In genomic region chr9:97414876-97415668, GRCm38 (mm10) we compare ENCODE assay signal across 29 mouse cellular contexts. TPM values are rescaled to one million over a fixed set of nuclear protein-coding genes. Genes with fewer than 3 reads are reported as not detected.
DNase-seq lines count a peak whose midpoint lies in the region; ATAC-seq and TF ChIP-seq lines count a peak whose summit lies in the region.
"Had no signal": no experiment of that assay in that cellular context is flagged by ENCODE, and none has a peak within 500 bp of the region (broad histone marks: within the 10 kb centered on the region; RNA-seq: fewer than 3 reads in every experiment).

No protein-coding gene starts in this region.

- no peak overlapping the region for H3K27ac ChIP-seq in embryonic facial prominence, embryonic 14.5 days (replicated peaks; ENCODE audit: low read depth, low read length)
- H3K27ac ChIP-seq in embryonic facial prominence, embryonic 10.5 days (replicated peaks): no peak overlapping the region
- H3K27ac ChIP-seq in layer of hippocampus, adult 2 months: peak overlapping the region; percentile 36
- H3K27ac ChIP-seq: embryonic facial prominence, embryonic 12.5 days; heart, embryonic 13.5 days; hindbrain, embryonic 15.5 days had no signal

- no peak overlapping the region for H3K9ac ChIP-seq in embryonic facial prominence, embryonic 14.5 days (ENCODE audit: low read depth, low read length)
- H3K9ac ChIP-seq: embryonic facial prominence, embryonic 12.5 days; heart, embryonic 13.5 days; hindbrain, embryonic 15.5 days had no signal

- peak; percentile 17 for DNase-seq in embryonic facial prominence, embryonic 14.5 days (ENCODE audit: low spot score)
- no peak for DNase-seq in embryonic facial prominence, embryonic 10.5 days (ENCODE audit: low spot score)
- no peak for DNase-seq in layer of hippocampus, adult 2 months (ENCODE audit: low spot score in 2 of 2)
- no peak for DNase-seq in layer of hippocampus, adult 8-10 months (ENCODE audit: low spot score in 2 of 2)
- DNase-seq in right cerebral cortex, postnatal 4 days: peak; percentile 16
- DNase-seq in right cerebral cortex, adult 2 months (ENCODE audit: low spot score in 2 of 2): no peak
- DNase-seq in frontal cortex, postnatal 25 days (ENCODE audit: low spot score in 2 of 2): no peak
- DNase-seq: adrenal gland, postnatal 14 days; B cell, adult 2 months; cerebellum, adult 11 months; cerebellum, adult 8-10 months; cerebellum, postnatal 14 days; embryo, embryonic 11 days; gastrocnemius, postnatal 36 days; heart, adult 11 months; heart, postnatal 36 days had no signal

- no peak overlapping the region for H3K4me3 ChIP-seq in embryonic facial prominence, embryonic 14.5 days (ENCODE audit: low read depth, low read length)
- no peak overlapping the region for H3K4me3 ChIP-seq in embryonic facial prominence, embryonic 10.5 days
- no peak overlapping the region for H3K4me3 ChIP-seq in layer of hippocampus, adult 2 months
- H3K4me3 ChIP-seq: embryonic facial prominence, embryonic 12.5 days; heart, embryonic 13.5 days; hindbrain, embryonic 15.5 days had no signal

- H3K9me3 ChIP-seq in embryonic facial prominence, embryonic 14.5 days (ENCODE audit: control insufficient read depth, low read length): no peaks in the 10 kb centered on the region
- H3K9me3 ChIP-seq in embryonic facial prominence, embryonic 10.5 days: no peaks in the 10 kb centered on the region
- H3K9me3 ChIP-seq: embryonic facial prominence, embryonic 12.5 days; hindbrain, embryonic 15.5 days had no signal

- no peak for ATAC-seq in embryonic facial prominence, embryonic 14.5 days (ENCODE audit: low read depth)
- ATAC-seq: activated CD4-positive, CD25-positive, alpha-beta regulatory T cell, adult 4 months; CD4-positive, CD25-positive, alpha-beta regulatory T cell, adult 4 months; forebrain, embryonic 14.5 days; intestine, embryonic 16.5 days had no signal

- WGBS in embryonic facial prominence, embryonic 14.5 days: 61% methylated on average over 6 of the region's 6 CpGs
- 82% methylated on average over 6 of the region's 6 CpGs for WGBS in embryonic facial prominence, embryonic 10.5 days

- no peaks in the 10 kb centered on the region for H3K27me3 ChIP-seq in embryonic facial prominence, embryonic 14.5 days (replicated peaks; ENCODE audit: control insufficient read depth, insufficient read depth, low read length)
- no peaks in the 10 kb centered on the region for H3K27me3 ChIP-seq in embryonic facial prominence, embryonic 10.5 days (replicated peaks; ENCODE audit: low read depth, poor library complexity, severe bottlenecking)
- H3K27me3 ChIP-seq: embryonic facial prominence, embryonic 12.5 days; heart, embryonic 13.5 days; hindbrain, embryonic 15.5 days had no signal

- no peak overlapping the region for H3K4me2 ChIP-seq in embryonic facial prominence, embryonic 14.5 days (ENCODE audit: low read depth, low read length)
- H3K4me2 ChIP-seq: embryonic facial prominence, embryonic 12.5 days; heart, embryonic 13.5 days; hindbrain, embryonic 15.5 days had no signal

- no peaks in the 10 kb centered on the region for H3K4me1 ChIP-seq in embryonic facial prominence, embryonic 14.5 days (ENCODE audit: control insufficient read depth, insufficient read depth, low read length)
- H3K4me1 ChIP-seq in embryonic facial prominence, embryonic 10.5 days: peaks cover 8% of the 10 kb centered on the region
- H3K4me1 ChIP-seq: embryonic facial prominence, embryonic 12.5 days; heart, embryonic 13.5 days; hindbrain, embryonic 15.5 days had no signal

- TF ChIP-seq CTCF in layer of hippocampus, adult 2 months (conservative IDR thresholded peaks at IDR 0.05): no peak

- no peaks in the 10 kb centered on the region for H3K36me3 ChIP-seq in embryonic facial prominence, embryonic 14.5 days (ENCODE audit: control insufficient read depth, insufficient read depth, low read length)
- no peaks in the 10 kb centered on the region for H3K36me3 ChIP-seq in embryonic facial prominence, embryonic 10.5 days (replicated peaks)
- H3K36me3 ChIP-seq: embryonic facial prominence, embryonic 12.5 days; G1E; heart, embryonic 13.5 days; hindbrain, embryonic 15.5 days had no signal

RNA-seq across cellular contexts. Expression of gene Trim42, which starts 45.3 kb away (rescaled TPM):
- polyA plus RNA-seq in embryonic facial prominence, embryonic 14.5 days (2014; fragmentation: Nextera tagmentation; extraction: Ambion mirVana): not detected in 2 replicates
- not detected in 2 replicates for polyA plus RNA-seq in embryonic facial prominence, embryonic 10.5 days (2016; fragmentation: Nextera tagmentation; extraction: Ambion mirVana)
- not detected for total RNA-seq in layer of hippocampus, adult 2 months (2021)
- not detected for total RNA-seq in layer of hippocampus, adult 8-10 months (2022)
- total RNA-seq: adrenal gland, adult 18-20 months; adrenal gland, postnatal 14 days; common myeloid progenitor, adult 5-6 weeks; G1E; gastrocnemius, adult 8-10 months; gastrocnemius, postnatal 36 days; heart, postnatal 36 days had no signal
- polyA plus RNA-seq: activated CD4-positive, CD25-positive, alpha-beta regulatory T cell, adult 4 months; CD4-positive, CD25-positive, alpha-beta regulatory T cell, adult 4 months; embryonic facial prominence, embryonic 12.5 days; forebrain, embryonic 14.5 days; G1E; heart, embryonic 13.5 days; heart, postnatal 0 days; hindbrain, embryonic 11.5 days; hindbrain, embryonic 15.5 days; intestine, embryonic 16.5 days had no signal

Comparison
In these comparisons a context has a peak if more than half of its experiments do, and no peak if none do; other contexts are left out.
1. DNase-seq: peak in embryonic facial prominence, embryonic 14.5 days (single experiment) and right cerebral cortex, postnatal 4 days (single experiment); none in embryonic facial prominence, embryonic 10.5 days (single experiment), layer of hippocampus, adult 2 months (0 of 2), layer of hippocampus, adult 8-10 months (0 of 2), right cerebral cortex, adult 2 months (0 of 2) and frontal cortex, postnatal 25 days (0 of 2).